ENCODE assay signal across 8 mouse cellular contexts in the genomic region with DNA sequence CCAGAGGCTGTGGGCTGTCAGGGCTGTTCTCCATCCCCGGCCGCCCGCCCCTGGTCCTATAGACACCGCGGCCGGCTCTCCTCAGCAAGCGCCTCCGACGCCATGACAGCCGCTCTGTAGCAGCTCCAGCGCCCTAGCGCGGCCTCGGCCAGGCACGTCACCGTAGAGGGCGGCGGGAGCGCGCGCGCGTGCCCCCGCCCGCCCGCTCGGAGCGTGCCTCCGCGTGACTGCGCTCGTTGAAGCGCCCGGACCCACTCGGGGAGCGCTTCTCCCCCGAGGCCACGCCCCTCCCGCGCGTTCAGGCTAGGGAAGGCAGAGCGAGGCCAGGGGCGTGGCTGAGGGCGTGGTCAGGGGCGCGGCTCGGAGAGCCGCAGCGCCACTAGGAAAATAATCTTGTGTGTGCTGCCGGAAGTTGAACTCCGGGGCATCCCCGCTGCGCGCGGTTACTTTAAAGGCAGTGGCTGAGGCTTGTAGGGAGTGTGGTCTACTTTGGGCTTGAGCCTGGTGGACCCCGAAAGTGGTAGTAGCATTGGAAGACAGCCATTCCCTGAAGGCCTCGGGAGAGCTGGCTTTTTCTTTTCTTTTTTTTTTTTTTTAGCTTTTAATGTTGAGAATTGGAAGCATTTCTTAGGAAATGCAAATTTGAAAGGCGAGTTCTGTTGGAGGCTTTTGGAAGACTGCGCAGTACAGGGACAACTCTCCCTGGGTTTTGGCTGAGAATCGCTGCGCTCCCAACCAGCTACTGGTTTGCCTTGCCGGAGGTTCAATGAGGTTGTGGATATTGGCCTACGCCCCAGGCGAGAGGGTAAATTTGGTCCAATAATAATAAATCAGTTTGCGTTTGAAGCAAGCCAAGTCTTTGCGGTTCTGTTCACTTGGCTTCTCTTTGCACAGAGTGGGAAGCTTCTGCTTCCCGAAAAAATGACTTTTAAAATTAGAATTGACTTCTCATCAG. TPM values are rescaled to one million over a fixed set of nuclear protein-coding genes. Genes with fewer than 3 reads are reported as not detected.
DNase-seq lines count a peak whose midpoint lies in the region; ATAC-seq lines count a peak whose summit lies in the region.

Mindy2 (minus strand) TSS at position 162 of the 955 bp plus-strand sequence.

- peaks cover 35% of the 10 kb centered on the region for H3K4me1 ChIP-seq in heart, embryonic 13.5 days
- H3K4me1 ChIP-seq in liver, embryonic 12.5 days, result peaks cover 48% of the 10 kb centered on the region
- H3K4me1 ChIP-seq in stomach, embryonic 15.5 days, result 0 out of 2 replicates have a peak, but pooled peaks cover 8% of the 10 kb centered on the region

- no peaks in the 10 kb centered on the region for H3K27me3 ChIP-seq in heart, embryonic 13.5 days (replicated peaks)
- no peaks in the 10 kb centered on the region for H3K27me3 ChIP-seq in liver, embryonic 12.5 days (replicated peaks)
- no peaks in the 10 kb centered on the region for H3K27me3 ChIP-seq in stomach, embryonic 15.5 days (replicated peaks)

- H3K9ac ChIP-seq in heart, embryonic 13.5 days, result peak within 1 kb of the TSS; percentile 93
- peak within 1 kb of the TSS; percentile 100 for H3K9ac ChIP-seq in liver, embryonic 12.5 days
- peak within 1 kb of the TSS; percentile 87 for H3K9ac ChIP-seq in stomach, embryonic 15.5 days

- H3K27ac ChIP-seq in heart, embryonic 13.5 days (replicated peaks), result peak within 1 kb of the TSS; percentile 96
- H3K27ac ChIP-seq in liver, embryonic 12.5 days, result peak within 1 kb of the TSS; percentile 99
- H3K27ac ChIP-seq in stomach, embryonic 15.5 days, result peak within 1 kb of the TSS; percentile 96

- peak; percentile 100 for DNase-seq in CD4-positive helper T cell, adult 2 months (ENCODE audit: low read depth, low spot score)
- DNase-seq in brain, embryonic 18.5 days (ENCODE audit: low read depth, low spot score), result peak; percentile 94
- DNase-seq in kidney, postnatal 10 days, result peak; percentile 99
- DNase-seq in natural killer cell, adult 2 months (ENCODE audit: low spot score in 2 of 2), result peak; percentile 95 to 98

- peak within 1 kb of the TSS; percentile 88 for H3K4me2 ChIP-seq in heart, embryonic 13.5 days
- peak within 1 kb of the TSS; percentile 91 for H3K4me2 ChIP-seq in liver, embryonic 12.5 days
- H3K4me2 ChIP-seq in stomach, embryonic 15.5 days, result peak within 1 kb of the TSS; percentile 80

- ATAC-seq in erythroid progenitor cell, adult 5-6 weeks (replicated peaks; ENCODE audit: low FRiP score, poor library complexity, severe bottlenecking), result peak; percentile 88
- peak; percentile 99 for ATAC-seq in heart, embryonic 13.5 days (ENCODE audit: extremely low read depth, insufficient number of reproducible peaks, low FRiP score, low TSS enrichment)
- ATAC-seq in liver, embryonic 12.5 days, result peak; percentile 95
- peak; percentile 98 for ATAC-seq in stomach, embryonic 15.5 days (ENCODE audit: insufficient read depth, low FRiP score, low read depth)

- 2% methylated on average over 64 of the region's 67 CpGs for WGBS in heart, embryonic 13.5 days
- 2% methylated on average over 67 of the region's 67 CpGs for WGBS in liver, embryonic 12.5 days (ENCODE audit: insufficient replicate concordance)
- WGBS in stomach, embryonic 15.5 days, result 1% methylated on average over 66 of the region's 67 CpGs

- peak within 1 kb of the TSS; percentile 97 for H3K4me3 ChIP-seq in heart, embryonic 13.5 days
- H3K4me3 ChIP-seq in liver, embryonic 12.5 days, result peak within 1 kb of the TSS; percentile 99
- H3K4me3 ChIP-seq in stomach, embryonic 15.5 days (replicated peaks), result peak within 1 kb of the TSS; percentile 83

- H3K36me3 ChIP-seq in heart, embryonic 13.5 days, result no peaks in the 10 kb centered on the region
- peaks cover 15% of the 10 kb centered on the region for H3K36me3 ChIP-seq in liver, embryonic 12.5 days
- no peaks in the 10 kb centered on the region for H3K36me3 ChIP-seq in stomach, embryonic 15.5 days

- no peaks in the 10 kb centered on the region for H3K9me3 ChIP-seq in heart, embryonic 13.5 days
- no peaks in the 10 kb centered on the region for H3K9me3 ChIP-seq in liver, embryonic 12.5 days (replicated peaks)
- H3K9me3 ChIP-seq in stomach, embryonic 15.5 days, result no peaks in the 10 kb centered on the region

RNA-seq across cellular contexts. Expression of gene Mindy2, which starts in this region (rescaled TPM):
- total RNA-seq in erythroid progenitor cell, adult 5-6 weeks (2015; ENCODE audit: low replicate concordance), result 76.4 and 97.3 TPM in 2 replicates
- 78.0 and 94.2 TPM in 2 replicates for total RNA-seq in erythroid progenitor cell, adult 5-6 weeks (2017; ENCODE audit: low replicate concordance)
- polyA plus RNA-seq in heart, embryonic 13.5 days (2015; fragmentation: Nextera tagmentation; extraction: Ambion mirVana), result 9.7 and 9.9 TPM in 2 replicates
- polyA plus RNA-seq in liver, embryonic 12.5 days (2016; fragmentation: Nextera tagmentation; extraction: Ambion mirVana), result 28.9 and 29.6 TPM in 2 replicates
- polyA plus RNA-seq in stomach, embryonic 15.5 days (2015; fragmentation: Nextera tagmentation; extraction: Ambion mirVana), result 14.6 and 14.9 TPM in 2 replicates

Comparison
In these comparisons a context has a peak if more than half of its experiments do, and no peak if none do; other contexts are left out.
1. Peak in every context shown above with its lines: DNase-seq, ATAC-seq, H3K4me3 ChIP-seq and H3K27ac ChIP-seq.